Mouse (Mus musculus): Measurements from ENCODE around the gene Zxdc. TPM values are rescaled to one million over a fixed set of nuclear protein-coding genes. Genes with fewer than 3 reads are reported as not detected.
A peak's percentile ranks its signal among the peaks of the same experiment; 100 is the strongest.

Gene Zxdc
- polyA plus RNA-seq, 1 experiment from 2014 or later, result 10.4 TPM

GRCm38 (mm10) chr6:90381465-90381864, 12.2 kb downstream of the Zxdc start:
- Histone ChIP-seq H3K4me1 (no peaks in the 10 kb centered on the region), H3K27ac (replicated peaks) (no peak overlapping the region), H3K9ac (replicated peaks) (no peak overlapping the region), H3K4me3 (replicated peaks) (no peak overlapping the region), H3K27me3 (replicated peaks) (no peaks in the 10 kb centered on the region), H3K9me3 (replicated peaks) (no peaks in the 10 kb centered on the region), H3K4me2 (no peak overlapping the region), H3K36me3 (peaks cover 81% of the 10 kb centered on the region)
- WGBS, result 92% methylated on average over 2 of the region's 2 CpGs
- no peak for ATAC-seq (ENCODE audit: low FRiP score)

DNA sequence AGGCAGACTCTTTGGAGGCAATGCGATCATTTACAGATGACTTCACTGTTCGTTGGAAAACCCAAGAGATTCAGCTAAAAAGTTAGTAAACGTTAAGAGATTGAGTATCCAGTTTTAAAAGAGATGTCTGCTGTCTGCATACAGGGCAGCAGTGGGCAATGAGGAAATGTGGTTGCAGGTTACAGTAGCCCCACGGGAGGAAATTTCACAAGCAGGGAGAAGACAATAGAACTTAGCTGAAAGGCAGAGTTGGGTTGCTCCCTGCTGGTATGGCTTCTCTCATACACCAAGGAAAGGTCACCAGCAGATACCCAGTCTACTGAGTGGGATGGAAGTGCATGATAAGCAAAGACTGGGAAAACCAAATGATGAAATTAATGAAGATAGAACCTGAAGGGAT, 21.3 kb downstream of the Zxdc start:
- ATAC-seq (ENCODE audit: low FRiP score), result no peak
- no peaks in the 10 kb centered on the region for H3K27me3 ChIP-seq (replicated peaks)
- no peak overlapping the region for H3K9ac ChIP-seq (replicated peaks)
- no peaks in the 10 kb centered on the region for H3K9me3 ChIP-seq (replicated peaks)
- H3K4me2 ChIP-seq, result no peak overlapping the region
- no peaks in the 10 kb centered on the region for H3K4me1 ChIP-seq
- no peak overlapping the region for H3K4me3 ChIP-seq (replicated peaks)
- H3K36me3 ChIP-seq, result peaks cover 61% of the 10 kb centered on the region
- no peak overlapping the region for H3K27ac ChIP-seq (replicated peaks)
- 89% methylated on average over 4 of the region's 4 CpGs for WGBS

- no peak overlapping the region for H3K27ac ChIP-seq (replicated peaks)
- no peaks in the 10 kb centered on the region for H3K27me3 ChIP-seq (replicated peaks)
- H3K4me3 ChIP-seq (replicated peaks), result no peak overlapping the region
- H3K36me3 ChIP-seq, result peaks cover 40% of the 10 kb centered on the region
- WGBS, result 59% methylated on average over 3 of the region's 3 CpGs
- ATAC-seq (ENCODE audit: low FRiP score), result no peak
- H3K4me1 ChIP-seq, result no peaks in the 10 kb centered on the region
- no peak overlapping the region for H3K9ac ChIP-seq (replicated peaks)
- H3K4me2 ChIP-seq, result no peak overlapping the region
- H3K9me3 ChIP-seq (replicated peaks), result no peaks in the 10 kb centered on the region
Observed at GRCm38 (mm10) chr6:90393948-90394347, 24.7 kb downstream of the Zxdc start.

- 95% methylated on average over 2 of the region's 2 CpGs for WGBS
Observed at GRCm38 (mm10) chr6:90395751-90396150, 26.5 kb downstream of the Zxdc start.

DNA sequence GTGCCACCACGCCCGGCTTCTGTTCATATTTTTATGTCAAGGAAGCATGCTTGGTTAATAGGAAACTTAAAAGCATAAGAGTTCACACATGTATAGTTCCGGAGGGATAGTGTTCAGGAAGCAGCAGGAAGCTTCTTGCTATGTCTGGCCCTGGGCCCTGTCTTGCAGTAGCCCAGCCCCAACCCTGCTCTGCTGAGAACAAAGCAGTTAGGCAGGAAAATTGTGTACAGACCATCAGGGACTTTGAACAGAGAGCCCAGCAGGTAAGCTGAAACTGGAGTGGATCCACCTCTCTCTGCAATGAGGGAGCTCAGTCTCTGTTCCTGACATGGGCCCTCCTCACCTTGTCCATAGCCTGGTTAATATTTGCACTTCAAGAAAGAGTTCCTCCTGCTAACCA, 28.0 kb downstream of the Zxdc start:
- Histone ChIP-seq H3K9ac (replicated peaks) (no peak overlapping the region), H3K27ac (replicated peaks) (no peak overlapping the region), H3K4me3 (replicated peaks) (no peak overlapping the region), H3K9me3 (replicated peaks) (no peaks in the 10 kb centered on the region), H3K4me2 (no peak overlapping the region), H3K36me3 (peaks cover 40% of the 10 kb centered on the region), H3K4me1 (no peaks in the 10 kb centered on the region), H3K27me3 (replicated peaks) (no peaks in the 10 kb centered on the region)
- ATAC-seq (ENCODE audit: low FRiP score), result no peak
- WGBS, result 89% methylated on average over 3 of the region's 3 CpGs

More at GRCm38 (mm10) chr6:90395751-90396150, 26.5 kb downstream of the Zxdc start:
- Histone ChIP-seq H3K27me3 (replicated peaks) (no peaks in the 10 kb centered on the region), H3K4me1 (no peaks in the 10 kb centered on the region), H3K9ac (replicated peaks) (no peak overlapping the region), H3K36me3 (peaks cover 38% of the 10 kb centered on the region), H3K4me3 (replicated peaks) (no peak overlapping the region), H3K4me2 (no peak overlapping the region), H3K9me3 (replicated peaks) (no peaks in the 10 kb centered on the region), H3K27ac (replicated peaks) (no peak overlapping the region)
- ATAC-seq (ENCODE audit: low FRiP score), result no peak

DNA sequence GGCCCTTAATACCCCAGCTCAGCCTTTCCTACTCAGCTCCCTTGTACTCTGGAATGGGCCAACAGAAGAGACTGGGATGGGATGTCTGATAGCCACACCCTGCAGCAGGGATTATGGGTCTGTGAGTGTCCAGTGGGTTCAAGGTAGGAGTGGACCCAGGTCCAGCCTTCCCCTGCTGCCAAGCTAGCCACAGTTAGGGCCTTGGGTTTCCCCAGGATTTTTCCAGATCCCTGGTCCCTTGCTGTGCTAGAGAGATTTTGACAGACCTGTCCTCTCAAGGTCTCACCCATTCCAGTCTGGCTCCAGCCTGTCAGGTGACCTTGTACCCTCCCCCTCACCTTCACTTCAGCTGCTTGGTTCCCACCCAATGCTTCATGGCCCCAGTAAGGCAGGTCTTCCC, 39.3 kb downstream of the Zxdc start:
- H3K27ac ChIP-seq (replicated peaks), result no peak overlapping the region
- H3K36me3 ChIP-seq, result peaks cover 22% of the 10 kb centered on the region
- H3K9ac ChIP-seq (replicated peaks), result no peak overlapping the region
- no peak; the same call in 1 of the 2 replicates for ATAC-seq (ENCODE audit: low FRiP score)
- H3K4me3 ChIP-seq (replicated peaks), result no peak overlapping the region
- no peaks in the 10 kb centered on the region for H3K27me3 ChIP-seq (replicated peaks)
- no peaks in the 10 kb centered on the region for H3K4me1 ChIP-seq
- no peak overlapping the region for H3K4me2 ChIP-seq
- H3K9me3 ChIP-seq (replicated peaks), result no peaks in the 10 kb centered on the region

DNA sequence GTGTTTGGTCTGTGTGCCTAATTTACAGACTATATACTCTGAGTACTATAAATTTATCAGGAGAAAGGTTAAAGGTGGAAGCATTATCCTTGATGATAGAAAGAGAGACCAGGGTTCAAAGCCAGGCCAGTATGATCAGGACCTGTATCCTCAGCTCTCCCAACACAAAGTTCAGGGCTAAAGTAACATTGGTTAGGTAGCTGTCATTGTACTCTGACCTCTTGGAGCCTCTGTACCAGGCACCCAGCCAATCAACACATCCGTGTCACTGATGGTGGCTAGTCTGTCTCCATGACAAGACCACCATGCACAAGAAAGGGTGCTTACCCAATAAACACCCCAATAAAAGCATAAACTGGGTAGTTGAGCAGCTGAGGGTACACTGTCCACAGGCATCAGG, 41.7 kb downstream of the Zxdc start:
- no peaks in the 10 kb centered on the region for H3K27me3 ChIP-seq (replicated peaks)
- no peaks in the 10 kb centered on the region for H3K4me1 ChIP-seq
- peaks cover 2% of the 10 kb centered on the region; the same call in 1 of the 2 replicates for H3K36me3 ChIP-seq
- no peaks in the 10 kb centered on the region for H3K9me3 ChIP-seq (replicated peaks)
- ATAC-seq (ENCODE audit: low FRiP score), result no peak
- H3K9ac ChIP-seq (replicated peaks), result no peak overlapping the region
- WGBS, result 64% methylated on average over 1 of the region's 1 CpGs
- H3K27ac ChIP-seq (replicated peaks), result no peak overlapping the region
- no peak overlapping the region for H3K4me2 ChIP-seq
- H3K4me3 ChIP-seq (replicated peaks), result no peak overlapping the region

- H3K4me1 ChIP-seq, result no peaks in the 10 kb centered on the region
- no peaks in the 10 kb centered on the region for H3K27me3 ChIP-seq (replicated peaks)
- H3K9me3 ChIP-seq (replicated peaks), result no peaks in the 10 kb centered on the region
- H3K4me3 ChIP-seq (replicated peaks), result no peak overlapping the region
- H3K4me2 ChIP-seq, result no peak overlapping the region
- no peak overlapping the region for H3K27ac ChIP-seq (replicated peaks)
- H3K9ac ChIP-seq (replicated peaks), result no peak overlapping the region
- no peak for ATAC-seq (ENCODE audit: low FRiP score)
- no peaks in the 10 kb centered on the region for H3K36me3 ChIP-seq
- 76% methylated on average over 7 of the region's 7 CpGs for WGBS
Observed at GRCm38 (mm10) chr6:90411926-90412325, 42.6 kb downstream of the Zxdc start.

DNA sequence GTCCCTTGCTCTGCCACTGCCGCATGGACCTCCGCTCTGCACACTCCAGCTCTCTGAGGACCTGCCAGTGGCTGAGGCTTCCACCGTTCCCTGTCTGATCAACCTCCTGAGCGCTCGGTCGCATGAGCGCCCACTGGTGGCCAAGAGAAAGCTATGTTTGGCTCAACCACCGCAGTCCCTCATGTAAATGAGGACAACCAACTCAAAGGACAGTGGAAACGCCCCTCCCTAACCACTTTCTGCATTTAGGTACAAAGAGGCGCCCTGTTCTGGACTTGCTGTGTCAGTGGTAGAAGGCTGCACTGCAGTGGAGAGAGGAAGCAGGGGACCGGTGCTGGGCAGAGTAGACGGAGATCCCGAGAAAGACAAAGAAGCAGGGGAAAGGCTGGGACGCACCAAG, 53.3 kb downstream of the Zxdc start:
- Histone ChIP-seq H3K4me3 (replicated peaks) (peak overlapping the region; percentile 17), H3K27ac (replicated peaks) (peak overlapping the region; percentile 72), H3K9me3 (replicated peaks) (no peaks in the 10 kb centered on the region), H3K9ac (replicated peaks) (no peak overlapping the region), H3K4me1 (peaks cover 13% of the 10 kb centered on the region), H3K4me2 (peak overlapping the region; percentile 51), H3K27me3 (replicated peaks) (peaks cover 6% of the 10 kb centered on the region; the same call in 1 of the 2 replicates), H3K36me3 (no peaks in the 10 kb centered on the region)
- 3% methylated on average over 14 of the region's 14 CpGs for WGBS
- ATAC-seq (ENCODE audit: low FRiP score), result peak; percentile 88

DNA sequence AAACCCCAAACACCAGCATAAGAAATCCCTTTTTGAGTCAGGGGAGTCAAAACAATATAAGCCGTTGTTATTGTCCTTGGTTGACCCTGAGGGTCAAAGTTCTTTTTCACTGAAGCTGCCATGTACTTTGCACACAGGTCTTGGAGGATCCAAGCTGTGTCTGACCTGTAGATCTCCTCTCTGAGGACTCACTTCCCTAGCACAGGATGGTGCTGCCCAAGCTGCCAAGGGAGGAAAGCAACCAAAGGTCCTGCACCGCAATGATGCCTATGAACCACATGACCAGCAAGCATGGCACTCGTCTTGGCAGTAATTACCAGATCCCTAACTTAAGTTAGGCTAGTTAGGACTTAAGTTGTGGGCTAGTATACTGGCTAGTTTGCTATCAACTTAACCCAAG, 56.1 kb downstream of the Zxdc start:
- peaks cover 10% of the 10 kb centered on the region; the same call in 1 of the 2 replicates for H3K27me3 ChIP-seq (replicated peaks)
- H3K9ac ChIP-seq (replicated peaks), result no peak overlapping the region
- no peak overlapping the region for H3K4me2 ChIP-seq
- WGBS, result 92% methylated on average over 3 of the region's 3 CpGs
- no peak overlapping the region for H3K27ac ChIP-seq (replicated peaks)
- no peak overlapping the region for H3K4me3 ChIP-seq (replicated peaks)
- no peaks in the 10 kb centered on the region for H3K9me3 ChIP-seq (replicated peaks)
- peaks cover 27% of the 10 kb centered on the region for H3K4me1 ChIP-seq
- H3K36me3 ChIP-seq, result no peaks in the 10 kb centered on the region
- ATAC-seq (ENCODE audit: low FRiP score), result no peak

GRCm38 (mm10) chr6:90426003-90426402, 56.7 kb downstream of the Zxdc start:
- Histone ChIP-seq H3K4me2 (no peak overlapping the region), H3K9me3 (replicated peaks) (no peaks in the 10 kb centered on the region), H3K36me3 (no peaks in the 10 kb centered on the region), H3K9ac (replicated peaks) (no peak overlapping the region), H3K4me3 (replicated peaks) (no peak overlapping the region), H3K27ac (replicated peaks) (no peak overlapping the region), H3K4me1 (peaks cover 27% of the 10 kb centered on the region), H3K27me3 (replicated peaks) (peaks cover 10% of the 10 kb centered on the region; the same call in 1 of the 2 replicates)
- WGBS, result 77% methylated on average over 4 of the region's 4 CpGs
- no peak for ATAC-seq (ENCODE audit: low FRiP score)

DNA sequence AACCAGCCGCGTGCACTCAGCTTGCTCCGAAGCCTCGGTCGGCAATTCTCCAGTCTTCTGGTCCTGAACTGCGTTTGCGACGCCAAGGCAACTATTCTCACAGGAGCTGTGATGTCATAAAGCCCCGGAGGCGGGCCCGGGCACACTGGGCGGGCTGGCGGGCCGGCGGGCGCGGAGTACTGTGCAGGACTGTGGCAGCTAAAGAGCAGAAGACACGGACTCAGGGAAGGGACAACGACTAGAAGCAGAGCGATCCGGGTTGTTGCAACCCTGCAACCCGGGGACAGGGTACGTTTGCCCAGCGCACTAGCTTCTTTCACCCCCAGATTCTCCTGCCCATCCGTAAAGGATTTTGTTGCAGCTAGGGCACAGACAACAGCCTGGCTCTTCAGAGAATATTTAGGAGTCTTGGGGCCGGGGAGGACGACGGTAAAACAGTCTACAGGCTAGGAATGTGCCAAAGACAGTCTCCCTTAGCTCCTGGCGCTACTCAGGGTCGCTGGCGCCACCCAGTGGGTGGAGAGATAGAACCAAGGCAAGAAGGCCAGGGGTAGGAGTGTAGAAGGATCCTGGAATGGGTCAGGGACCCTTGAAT, 59.2 kb downstream of the Zxdc start, which contains the start of gene Cfap100:
Cfap100 (minus strand) TSS at position 418 of the 595 bp plus-strand sequence.
- Histone ChIP-seq H3K9me3 (replicated peaks) (no peaks in the 10 kb centered on the region), H3K9ac (replicated peaks) (peak within 1 kb of the TSS; percentile 37), H3K4me3 (replicated peaks) (peak within 1 kb of the TSS; percentile 43), H3K36me3 (no peaks in the 10 kb centered on the region), H3K4me2 (peak within 1 kb of the TSS; percentile 77), H3K27me3 (replicated peaks) (peaks cover 10% of the 10 kb centered on the region; the same call in 1 of the 2 replicates), H3K27ac (replicated peaks) (peak within 1 kb of the TSS; percentile 75), H3K4me1 (peaks cover 14% of the 10 kb centered on the region)
- WGBS, result under 1% methylated on average over 31 of the region's 31 CpGs
- peak; percentile 87 for ATAC-seq (ENCODE audit: low FRiP score)
